Mouse (Mus musculus): ENCODE results near the gene Ttc39a. TPM values are rescaled to one million over a fixed set of nuclear protein-coding genes. Genes with fewer than 3 reads are reported as not detected.
A peak's percentile ranks its signal among the peaks of the same experiment; 100 is the strongest.

The Ttc39a gene
- polyA plus RNA-seq, 1 experiment from 2014 or later, result 2.5 TPM

- Histone ChIP-seq H3K9me3 (ENCODE audit: control insufficient read depth, low read length) (no peaks in the 10 kb centered on the region), H3K27me3 (ENCODE audit: control insufficient read depth, insufficient read depth, low read length) (no peaks in the 10 kb centered on the region), H3K4me3 (ENCODE audit: low read depth, low read length) (no peak overlapping the region), H3K4me1 (replicated peaks; ENCODE audit: control insufficient read depth, insufficient read depth, low read length) (no peaks in the 10 kb centered on the region), H3K9ac (ENCODE audit: low read depth, low read length) (no peak overlapping the region), H3K4me2 (replicated peaks; ENCODE audit: low read depth, low read length) (no peak overlapping the region), H3K36me3 (ENCODE audit: control insufficient read depth, insufficient read depth, low read length) (no peaks in the 10 kb centered on the region), H3K27ac (ENCODE audit: low read depth, low read length) (no peak overlapping the region)
- ATAC-seq (ENCODE audit: low FRiP score) (no peak), DNase-seq (ENCODE audit: low spot score) (no peak)
- 97% methylated on average over 7 of the region's 7 CpGs for WGBS
Measured at GRCm38 (mm10) chr4:109430250-109430649, 23.8 kb downstream of the Ttc39a start.

GRCm38 (mm10) chr4:109430854-109431253, 24.4 kb downstream of the Ttc39a start:
- H3K4me3 ChIP-seq (ENCODE audit: low read depth, low read length), result no peak overlapping the region
- H3K36me3 ChIP-seq (ENCODE audit: control insufficient read depth, insufficient read depth, low read length), result no peaks in the 10 kb centered on the region
- no peak overlapping the region for H3K27ac ChIP-seq (ENCODE audit: low read depth, low read length)
- ATAC-seq (ENCODE audit: low FRiP score) (peak; percentile 48), DNase-seq (ENCODE audit: low spot score) (peak; percentile 56)
- H3K27me3 ChIP-seq (ENCODE audit: control insufficient read depth, insufficient read depth, low read length), result no peaks in the 10 kb centered on the region
- no peak overlapping the region for H3K4me2 ChIP-seq (replicated peaks; ENCODE audit: low read depth, low read length)
- H3K4me1 ChIP-seq (replicated peaks; ENCODE audit: control insufficient read depth, insufficient read depth, low read length), result no peaks in the 10 kb centered on the region
- no peak overlapping the region for H3K9ac ChIP-seq (ENCODE audit: low read depth, low read length)
- WGBS, result 53% methylated on average over 13 of the region's 13 CpGs
- H3K9me3 ChIP-seq (ENCODE audit: control insufficient read depth, low read length), result no peaks in the 10 kb centered on the region

DNA sequence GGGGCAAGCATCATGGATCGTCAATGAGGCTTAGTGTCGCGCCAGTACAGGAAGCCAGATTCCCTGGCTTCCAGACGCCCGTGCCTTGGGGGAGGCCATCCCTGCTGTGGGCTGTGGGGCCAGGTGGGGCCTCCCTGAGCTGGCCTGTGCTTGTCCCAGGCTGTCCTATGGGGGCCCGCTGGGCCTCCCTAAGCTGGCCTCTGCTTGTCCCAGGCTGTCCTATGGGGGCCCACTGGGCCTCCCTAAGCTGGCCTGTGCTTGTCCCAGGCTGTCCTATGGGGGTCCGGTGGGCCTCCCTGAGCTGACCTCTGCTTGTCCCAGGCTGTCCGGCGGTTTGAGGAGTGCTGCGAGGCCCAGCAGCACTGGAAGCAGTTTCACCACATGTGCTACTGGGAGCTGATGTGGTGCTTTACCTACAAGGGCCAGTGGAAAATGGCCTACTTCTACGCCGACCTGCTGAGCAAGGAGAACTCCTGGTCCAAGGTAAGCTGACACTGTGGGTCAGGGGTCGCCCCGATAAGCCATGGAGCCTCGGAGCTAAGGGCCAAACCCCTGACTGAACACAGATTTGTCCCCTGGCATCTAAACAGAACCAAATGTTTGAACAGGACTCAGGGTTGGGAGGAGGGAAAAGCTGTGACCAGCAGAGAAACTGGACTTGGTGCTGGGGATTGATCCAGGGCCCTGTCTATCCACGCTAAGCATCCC, 26.4 kb downstream of the Ttc39a start:
- Histone ChIP-seq H3K27ac (ENCODE audit: low read depth, low read length) (0 out of 2 replicates have a peak overlapping the region, but pooled peaks have one; percentile 36), H3K4me1 (replicated peaks; ENCODE audit: control insufficient read depth, insufficient read depth, low read length) (no peaks in the 10 kb centered on the region), H3K4me3 (ENCODE audit: low read depth, low read length) (no peak overlapping the region), H3K4me2 (replicated peaks; ENCODE audit: low read depth, low read length) (no peak overlapping the region), H3K9me3 (ENCODE audit: control insufficient read depth, low read length) (no peaks in the 10 kb centered on the region), H3K36me3 (ENCODE audit: control insufficient read depth, insufficient read depth, low read length) (no peaks in the 10 kb centered on the region), H3K27me3 (ENCODE audit: control insufficient read depth, insufficient read depth, low read length) (no peaks in the 10 kb centered on the region), H3K9ac (ENCODE audit: low read depth, low read length) (no peak overlapping the region)
- WGBS, result 73% methylated on average over 16 of the region's 16 CpGs
- DNase-seq (ENCODE audit: low spot score), result no peak
- ATAC-seq (ENCODE audit: low FRiP score), result no peak

- WGBS, result 84% methylated on average over 6 of the region's 6 CpGs
Measured at GRCm38 (mm10) chr4:109433641-109434040, 27.2 kb downstream of the Ttc39a start.

DNA sequence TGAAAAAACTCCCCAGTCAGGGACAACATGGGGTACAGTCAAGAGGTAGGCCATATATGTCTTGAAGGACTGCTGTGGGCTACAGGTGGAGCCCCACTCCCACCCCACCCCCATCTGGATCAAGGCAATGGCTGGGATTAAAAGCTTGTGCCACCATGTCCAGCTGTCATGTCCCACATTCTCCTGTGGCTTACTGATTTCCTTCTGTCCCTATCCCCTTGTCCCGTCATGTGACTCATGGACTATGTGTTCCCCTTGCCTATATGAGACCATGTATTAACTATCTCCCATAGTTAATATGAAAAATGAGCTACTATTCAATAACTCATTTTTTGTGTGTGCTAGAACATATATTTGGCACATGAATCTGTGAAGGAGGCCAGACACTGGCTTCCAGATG, 27.8 kb downstream of the Ttc39a start:
- H3K9ac ChIP-seq (ENCODE audit: low read depth, low read length), result no peak overlapping the region
- H3K4me2 ChIP-seq (replicated peaks; ENCODE audit: low read depth, low read length), result no peak overlapping the region
- no peaks in the 10 kb centered on the region for H3K36me3 ChIP-seq (ENCODE audit: control insufficient read depth, insufficient read depth, low read length)
- ATAC-seq (ENCODE audit: low FRiP score) (no peak), DNase-seq (ENCODE audit: low spot score) (no peak)
- no peaks in the 10 kb centered on the region for H3K27me3 ChIP-seq (ENCODE audit: control insufficient read depth, insufficient read depth, low read length)
- H3K4me3 ChIP-seq (ENCODE audit: low read depth, low read length), result no peak overlapping the region
- H3K9me3 ChIP-seq (ENCODE audit: control insufficient read depth, low read length), result no peaks in the 10 kb centered on the region
- 88% methylated on average over 1 of the region's 1 CpGs for WGBS
- no peak overlapping the region for H3K27ac ChIP-seq (ENCODE audit: low read depth, low read length)
- H3K4me1 ChIP-seq (replicated peaks; ENCODE audit: control insufficient read depth, insufficient read depth, low read length), result no peaks in the 10 kb centered on the region

More at GRCm38 (mm10) chr4:109433641-109434040, 27.2 kb downstream of the Ttc39a start:
- Histone ChIP-seq H3K4me1 (replicated peaks; ENCODE audit: control insufficient read depth, insufficient read depth, low read length) (no peaks in the 10 kb centered on the region), H3K27me3 (ENCODE audit: control insufficient read depth, insufficient read depth, low read length) (no peaks in the 10 kb centered on the region), H3K4me3 (ENCODE audit: low read depth, low read length) (no peak overlapping the region), H3K9ac (ENCODE audit: low read depth, low read length) (no peak overlapping the region), H3K9me3 (ENCODE audit: control insufficient read depth, low read length) (no peaks in the 10 kb centered on the region), H3K27ac (ENCODE audit: low read depth, low read length) (no peak overlapping the region), H3K36me3 (ENCODE audit: control insufficient read depth, insufficient read depth, low read length) (no peaks in the 10 kb centered on the region), H3K4me2 (replicated peaks; ENCODE audit: low read depth, low read length) (no peak overlapping the region)
- ATAC-seq (ENCODE audit: low FRiP score), result no peak
- DNase-seq (ENCODE audit: low spot score), result no peak

DNA sequence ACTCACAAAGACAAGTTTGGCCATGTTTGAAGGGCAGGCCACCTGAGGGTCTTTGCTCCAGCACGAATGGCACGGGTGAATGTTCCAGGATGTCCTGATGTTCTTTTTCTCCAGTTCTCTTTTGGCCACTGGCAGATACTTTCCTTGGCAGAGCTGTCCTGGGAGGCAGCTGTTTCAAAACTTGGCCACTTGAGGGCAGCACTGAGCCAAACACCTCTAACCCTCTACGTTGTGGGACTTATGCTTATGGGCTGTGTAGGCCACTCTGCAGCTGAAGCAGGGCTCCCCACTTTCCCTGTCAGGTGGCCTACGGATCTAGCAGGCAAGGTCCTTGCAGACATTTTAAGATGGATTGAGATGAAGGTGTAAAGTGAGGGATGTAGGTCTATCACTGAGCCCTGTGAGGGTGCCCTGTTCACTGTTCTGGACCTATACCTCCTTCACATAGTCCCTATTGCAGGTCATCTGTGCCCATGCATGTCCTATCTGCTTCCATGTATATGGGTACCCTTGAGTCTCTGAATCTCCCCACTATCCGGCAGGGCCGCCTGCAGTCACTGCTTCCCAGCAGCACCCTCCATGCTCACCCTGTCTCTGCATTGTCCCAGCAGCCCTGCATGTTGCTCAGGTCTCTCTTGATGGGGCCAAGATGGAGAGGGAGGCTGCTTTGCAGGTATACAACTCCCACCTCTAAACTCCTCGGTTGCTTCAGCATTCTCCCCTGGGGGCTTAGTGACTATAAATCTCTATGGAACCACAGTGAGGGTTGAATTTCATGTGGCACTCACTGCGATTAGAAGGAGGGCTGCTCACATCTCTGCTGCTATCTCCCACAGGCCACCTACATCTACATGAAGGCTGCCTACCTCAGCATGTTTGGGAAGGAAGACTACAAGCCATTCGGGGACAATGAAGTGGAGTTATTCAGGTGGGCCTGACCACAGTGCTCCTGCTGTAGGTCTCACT, 31.8 kb downstream of the Ttc39a start:
- H3K9me3 ChIP-seq (ENCODE audit: control insufficient read depth, low read length), result no peaks in the 10 kb centered on the region
- no peak overlapping the region for H3K9ac ChIP-seq (ENCODE audit: low read depth, low read length)
- no peaks in the 10 kb centered on the region for H3K4me1 ChIP-seq (replicated peaks; ENCODE audit: control insufficient read depth, insufficient read depth, low read length)
- no peak overlapping the region for H3K4me3 ChIP-seq (ENCODE audit: low read depth, low read length)
- H3K27me3 ChIP-seq (ENCODE audit: control insufficient read depth, insufficient read depth, low read length), result no peaks in the 10 kb centered on the region
- DNase-seq (ENCODE audit: low spot score), result peak; percentile 83
- 55% methylated on average over 9 of the region's 9 CpGs for WGBS
- peak; percentile 78 for ATAC-seq (ENCODE audit: low FRiP score)
- H3K36me3 ChIP-seq (ENCODE audit: control insufficient read depth, insufficient read depth, low read length), result no peaks in the 10 kb centered on the region
- no peak overlapping the region for H3K4me2 ChIP-seq (replicated peaks; ENCODE audit: low read depth, low read length)
- H3K27ac ChIP-seq (ENCODE audit: low read depth, low read length), result no peak overlapping the region

DNA sequence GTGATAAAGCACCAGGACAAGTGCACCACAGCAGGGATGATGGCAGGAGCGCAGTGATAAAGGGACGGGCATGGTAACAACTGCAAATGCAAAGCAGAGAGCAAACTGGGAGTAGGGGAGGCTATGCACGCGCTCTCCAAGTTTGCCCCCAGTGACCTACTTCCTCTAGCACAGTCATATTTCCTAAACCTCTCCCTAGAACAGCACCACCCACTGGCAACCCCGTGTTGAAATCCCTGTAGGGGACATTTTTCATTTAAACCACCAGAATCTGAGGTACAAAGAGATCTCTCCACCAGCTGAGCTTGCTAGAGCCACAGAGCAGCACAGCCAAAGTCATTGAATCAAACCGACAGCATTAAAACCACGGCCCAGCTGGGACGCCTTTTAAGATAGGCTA, 32.7 kb downstream of the Ttc39a start:
- no peak overlapping the region for H3K4me2 ChIP-seq (replicated peaks; ENCODE audit: low read depth, low read length)
- no peaks in the 10 kb centered on the region for H3K27me3 ChIP-seq (ENCODE audit: control insufficient read depth, insufficient read depth, low read length)
- WGBS, result 77% methylated on average over 8 of the region's 8 CpGs
- no peaks in the 10 kb centered on the region for H3K4me1 ChIP-seq (replicated peaks; ENCODE audit: control insufficient read depth, insufficient read depth, low read length)
- ATAC-seq (ENCODE audit: low FRiP score), result no peak
- H3K9me3 ChIP-seq (ENCODE audit: control insufficient read depth, low read length), result no peaks in the 10 kb centered on the region
- H3K27ac ChIP-seq (ENCODE audit: low read depth, low read length), result no peak overlapping the region
- no peak for DNase-seq (ENCODE audit: low spot score)
- H3K4me3 ChIP-seq (ENCODE audit: low read depth, low read length), result no peak overlapping the region
- H3K36me3 ChIP-seq (ENCODE audit: control insufficient read depth, insufficient read depth, low read length), result no peaks in the 10 kb centered on the region
- H3K9ac ChIP-seq (ENCODE audit: low read depth, low read length), result no peak overlapping the region

DNA sequence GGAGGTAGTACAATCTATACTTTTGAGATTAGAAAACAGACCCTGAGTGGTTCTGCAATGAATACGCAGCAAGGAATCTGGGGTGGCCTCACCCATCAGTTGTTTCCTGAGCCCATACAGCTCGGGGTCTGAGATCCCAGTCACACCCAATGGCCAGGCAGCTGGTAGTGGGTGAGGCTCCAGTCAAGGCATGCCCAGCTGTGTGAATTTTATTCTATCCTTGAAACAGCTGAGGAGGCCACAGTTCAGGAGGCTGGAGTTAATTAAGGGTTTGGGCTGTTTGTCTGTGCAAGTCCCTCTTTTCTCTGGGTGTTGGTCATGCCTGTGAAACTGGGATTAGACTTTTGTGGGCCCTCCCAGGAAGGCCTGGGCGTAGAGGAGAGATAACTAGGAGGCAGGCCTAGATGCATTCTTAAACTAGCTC, 33.4 kb downstream of the Ttc39a start:
- no peaks in the 10 kb centered on the region for H3K27me3 ChIP-seq (ENCODE audit: control insufficient read depth, insufficient read depth, low read length)
- no peaks in the 10 kb centered on the region for H3K4me1 ChIP-seq (replicated peaks; ENCODE audit: control insufficient read depth, insufficient read depth, low read length)
- no peak overlapping the region for H3K4me3 ChIP-seq (ENCODE audit: low read depth, low read length)
- no peak for DNase-seq (ENCODE audit: low spot score)
- no peak overlapping the region for H3K27ac ChIP-seq (ENCODE audit: low read depth, low read length)
- 85% methylated on average over 3 of the region's 3 CpGs for WGBS
- no peaks in the 10 kb centered on the region for H3K9me3 ChIP-seq (ENCODE audit: control insufficient read depth, low read length)
- H3K4me2 ChIP-seq (replicated peaks; ENCODE audit: low read depth, low read length), result no peak overlapping the region
- ATAC-seq (ENCODE audit: low FRiP score), result no peak
- H3K36me3 ChIP-seq (ENCODE audit: control insufficient read depth, insufficient read depth, low read length), result no peaks in the 10 kb centered on the region
- no peak overlapping the region for H3K9ac ChIP-seq (ENCODE audit: low read depth, low read length)
